Comparison of ENCODE assay signal across 17 mouse cellular contexts in genomic region chr17:83304089-83304822, GRCm38 (mm10).
"Had no signal": no experiment of that assay in that cellular context is flagged by ENCODE, and none has a peak within 500 bp of the region (broad histone marks: within the 10 kb centered on the region; RNA-seq: fewer than 3 reads in every experiment).

No protein-coding gene starts in this region.

- H3K27me3 ChIP-seq: midbrain, embryonic 13.5 days; midbrain, embryonic 15.5 days; neural tube, embryonic 13.5 days; neural tube, embryonic 15.5 days had no signal

- H3K36me3 ChIP-seq: midbrain, embryonic 13.5 days; midbrain, embryonic 15.5 days; neural tube, embryonic 13.5 days; neural tube, embryonic 15.5 days had no signal

- H3K4me3 ChIP-seq: megakaryocyte, embryonic 14.5 days; midbrain, embryonic 13.5 days; midbrain, embryonic 15.5 days; neural tube, embryonic 13.5 days; neural tube, embryonic 15.5 days had no signal

- DNase-seq: lung, adult 18-20 months; lung, embryonic 14.5 days; lung, postnatal 14 days; lung, postnatal 36 days; retina, postnatal 1 day; right cerebral cortex, adult 18-20 months; right cerebral cortex, postnatal 25 days; right cerebral cortex, postnatal 4 days; spleen, adult 18-20 months; thymus, adult 18-20 months; thymus, postnatal 14 days; thymus, postnatal 36 days had no signal

- ATAC-seq: midbrain, embryonic 13.5 days; midbrain, embryonic 15.5 days had no signal

- H3K9ac ChIP-seq: lung, embryonic 14.5 days; midbrain, embryonic 13.5 days; midbrain, embryonic 15.5 days; neural tube, embryonic 13.5 days; neural tube, embryonic 15.5 days had no signal

- H3K9me3 ChIP-seq: megakaryocyte, embryonic 14.5 days; midbrain, embryonic 13.5 days; midbrain, embryonic 15.5 days; neural tube, embryonic 13.5 days; neural tube, embryonic 15.5 days had no signal

- H3K27ac ChIP-seq: midbrain, embryonic 13.5 days; midbrain, embryonic 15.5 days; neural tube, embryonic 13.5 days; neural tube, embryonic 15.5 days had no signal
